Mouse (Mus musculus) embryo, embryonic 10.5 days (tissue): ENCODE measurements at regions not wholly inside any gene's neighbourhood (a gene's known extent, or its start where the extent isn't known, plus 50 kb on each side); places are given as distances from the start of the nearest gene placed in this dataset.
A peak's percentile ranks its signal among the peaks of the same experiment; 100 is the strongest.
"Not testable (repeated sequence)": the region's sequence is repeated elsewhere in the genome, so short reads cannot be mapped to it uniquely, and the experiment has no call there.

Source experiments
- DNase-seq: peaks from one replicate; pipeline ENCODE4 v3.0.0-alpha.2; 2015; ENCODE audit warnings: low spot score

- DNase-seq = no peak
These were observed 69.2 kb downstream of the Gm33543 start for GRCm38 (mm10) chr10:95773425-95773980.

- DNase-seq = no peak
These were observed 69.8 kb downstream of the Gm33543 start for GRCm38 (mm10) chr10:95772811-95773424.

- no peak for DNase-seq
These were observed 73.8 kb downstream of the Gm33543 start for GRCm38 (mm10) chr10:95768974-95769373.

GRCm38 (mm10) chr10:95767526-95768161 is 75.1 kb downstream of the Gm33543 start:
- DNase-seq = no peak

GRCm38 (mm10) chr10:95764129-95764528 is 78.6 kb downstream of the Gm33543 start:
- no peak for DNase-seq

- DNase-seq = no peak
These were observed 80.1 kb downstream of the Gm33543 start for GRCm38 (mm10) chr10:95762632-95763031.

GRCm38 (mm10) chr10:95761969-95762368 is 80.8 kb downstream of the Gm33543 start:
- DNase-seq = no peak

- no peak for DNase-seq
These were observed 82.4 kb downstream of the Gm33543 start for GRCm38 (mm10) chr10:95760121-95760870.

- no peak for DNase-seq
These were observed 84.5 kb downstream of the Gm33543 start for GRCm38 (mm10) chr10:95758181-95758580.

GRCm38 (mm10) chr10:95755429-95755828 is 82.2 kb upstream of the Anapc15-ps start:
- DNase-seq = no peak

- no peak for DNase-seq
These were observed 80.2 kb upstream of the Anapc15-ps start for GRCm38 (mm10) chr10:95753396-95753905.

GRCm38 (mm10) chr10:95748360-95748759 is 75.1 kb upstream of the Anapc15-ps start:
- no peak for DNase-seq

- DNase-seq = no peak
These were observed 74.7 kb upstream of the Anapc15-ps start for GRCm38 (mm10) chr10:95747939-95748338.

GRCm38 (mm10) chr10:95745834-95746620 is 72.8 kb upstream of the Anapc15-ps start:
- no peak for DNase-seq

GRCm38 (mm10) chr10:95745254-95745653 is 72.0 kb upstream of the Anapc15-ps start:
- DNase-seq = no peak

GRCm38 (mm10) chr10:95743627-95744026 is 70.4 kb upstream of the Anapc15-ps start:
- DNase-seq = no peak

GRCm38 (mm10) chr10:95739421-95739820 is 66.2 kb upstream of the Anapc15-ps start:
- DNase-seq = no peak

- DNase-seq = not testable (repeated sequence)
These were observed 63.5 kb upstream of the Anapc15-ps start for GRCm38 (mm10) chr10:95736743-95737142.

- DNase-seq = no peak
These were observed 57.8 kb upstream of the Anapc15-ps start for GRCm38 (mm10) chr10:95731001-95731400.

GRCm38 (mm10) chr10:95729890-95730289 is 56.6 kb upstream of the Anapc15-ps start:
- DNase-seq = peak; percentile 79

- DNase-seq = no peak
These were observed 52.7 kb upstream of the Anapc15-ps start for GRCm38 (mm10) chr10:95725910-95726309.

- DNase-seq = no peak
These were observed 52.1 kb upstream of the Anapc15-ps start for GRCm38 (mm10) chr10:95725349-95725748.
